Mouse (Mus musculus) erythroblast, embryonic 14.5 days (primary cell): Measurements from ENCODE around the gene Abcd1. TPM values are rescaled to one million over a fixed set of nuclear protein-coding genes. Genes with fewer than 3 reads are reported as not detected.

Source experiments
- H3K27me3 ChIP-seq: 2 replicates; pipeline ENCODE4 v1.6.1; 2012; ENCODE audit warnings: inconsistent platforms; ENCODE audit not compliant: control insufficient read depth
- H3K36me3 ChIP-seq: 2 replicates; pipeline ENCODE4 v1.6.1; 2012; ENCODE audit warnings: mild to moderate bottlenecking, inconsistent platforms; ENCODE audit not compliant: control insufficient read depth
- H3K4me1 ChIP-seq: 2 replicates; pipeline ENCODE4 v1.6.1; 2012; ENCODE audit warnings: inconsistent platforms; ENCODE audit not compliant: control insufficient read depth
- H3K4me3 ChIP-seq: replicated peaks from 2 replicates; pipeline ENCODE3; 2012; ENCODE audit warnings: moderate library complexity, mild to moderate bottlenecking, inconsistent platforms
- H3K9me3 ChIP-seq: 2 replicates; pipeline ENCODE4 v1.6.1; 2012; ENCODE audit warnings: low read length, inconsistent platforms, mixed read lengths; ENCODE audit not compliant: control insufficient read depth
- GATA1 ChIP-seq: IDR thresholded peaks from 2 replicates; pipeline ENCODE4 v1.6.1; 2012; ENCODE audit warnings: low read length, inconsistent platforms, mixed read lengths
- TAL1 ChIP-seq: IDR thresholded peaks from 3 replicates; pipeline ENCODE4 v1.6.1; 2012; ENCODE audit warnings: low read length, inconsistent platforms, mixed read lengths
- polyA plus RNA-seq: library from polyadenylated mRNA; stranded (reverse); fragments of >175 nt; gene quantifications from 2 replicates; pipeline ENCODE4 v1.2.3, GENCODE M21; 2012

The Abcd1 gene
- 1.6 and 2.2 TPM in 2 replicates for polyA plus RNA-seq

DNA sequence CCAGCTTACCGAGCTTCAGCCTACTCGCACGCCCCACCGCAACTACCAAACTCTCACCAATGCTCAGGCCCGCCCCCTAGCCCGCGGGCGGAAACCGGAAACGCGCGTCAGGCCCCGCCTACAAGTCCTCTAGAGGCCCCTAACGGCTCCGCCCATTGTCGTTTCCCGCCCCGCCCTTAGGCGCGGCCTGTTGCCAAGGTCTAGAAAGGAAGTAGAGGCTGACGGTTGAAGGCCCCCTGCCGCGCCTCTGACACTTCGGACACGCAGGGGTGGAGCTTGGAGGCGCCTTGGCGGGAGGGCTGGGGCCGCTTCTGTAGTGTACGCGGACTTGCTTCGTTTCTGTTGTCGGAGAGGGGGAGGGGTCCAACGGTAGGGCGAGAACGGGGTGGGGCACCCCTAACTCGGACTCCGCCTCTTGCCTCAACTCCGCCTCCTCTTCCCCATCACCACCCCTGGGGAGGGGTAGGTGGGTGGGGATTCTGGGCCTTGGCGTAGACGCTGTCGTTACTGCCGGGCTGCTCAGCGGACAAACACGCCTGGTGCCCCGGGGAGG, at the start of gene Abcd1, which contains the start of gene Bcap31:
Abcd1 (plus strand) TSS at position 489 of the 553 bp plus-strand sequence.
Bcap31 (minus strand) TSS at position 67 of the 553 bp plus-strand sequence.
- no peak for TF ChIP-seq GATA1
- no peak for TF ChIP-seq TAL1
- peaks cover 12% of the 10 kb centered on the region for H3K9me3 ChIP-seq
- H3K4me3 ChIP-seq: peak within 1 kb of the TSS; percentile 85
- peaks cover 7% of the 10 kb centered on the region; the same call in 1 of the 2 replicates for H3K27me3 ChIP-seq
- peaks cover 32% of the 10 kb centered on the region for H3K36me3 ChIP-seq
- H3K4me1 ChIP-seq: peaks cover 48% of the 10 kb centered on the region

DNA sequence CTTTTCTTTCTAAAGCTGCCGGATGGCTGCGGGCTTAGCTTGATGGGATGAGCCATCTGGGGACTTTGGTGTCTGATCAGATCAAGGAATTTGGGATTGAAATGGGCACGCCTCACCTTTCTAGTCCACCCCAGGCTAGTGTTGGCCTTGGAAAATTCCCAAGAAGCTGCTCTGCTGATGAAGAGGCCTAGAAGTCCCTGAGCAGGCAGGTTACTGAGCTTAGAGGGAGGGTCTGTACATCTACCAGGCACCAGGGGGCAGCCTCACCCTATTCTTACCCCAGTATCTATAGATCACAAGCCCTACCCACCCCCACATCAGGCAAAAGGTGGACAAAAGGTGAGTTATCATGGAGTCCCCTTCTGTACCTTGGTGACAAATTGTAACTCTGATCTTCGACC, 44.4 kb upstream of the Abcd1 start:
- peaks cover 4% of the 10 kb centered on the region for H3K4me1 ChIP-seq
- H3K9me3 ChIP-seq: peaks cover 7% of the 10 kb centered on the region
- TF ChIP-seq GATA1 (no peak), TAL1 (no peak)
- H3K36me3 ChIP-seq: no peaks in the 10 kb centered on the region
- H3K27me3 ChIP-seq: peaks cover 57% of the 10 kb centered on the region
- H3K4me3 ChIP-seq: no peak overlapping the region

DNA sequence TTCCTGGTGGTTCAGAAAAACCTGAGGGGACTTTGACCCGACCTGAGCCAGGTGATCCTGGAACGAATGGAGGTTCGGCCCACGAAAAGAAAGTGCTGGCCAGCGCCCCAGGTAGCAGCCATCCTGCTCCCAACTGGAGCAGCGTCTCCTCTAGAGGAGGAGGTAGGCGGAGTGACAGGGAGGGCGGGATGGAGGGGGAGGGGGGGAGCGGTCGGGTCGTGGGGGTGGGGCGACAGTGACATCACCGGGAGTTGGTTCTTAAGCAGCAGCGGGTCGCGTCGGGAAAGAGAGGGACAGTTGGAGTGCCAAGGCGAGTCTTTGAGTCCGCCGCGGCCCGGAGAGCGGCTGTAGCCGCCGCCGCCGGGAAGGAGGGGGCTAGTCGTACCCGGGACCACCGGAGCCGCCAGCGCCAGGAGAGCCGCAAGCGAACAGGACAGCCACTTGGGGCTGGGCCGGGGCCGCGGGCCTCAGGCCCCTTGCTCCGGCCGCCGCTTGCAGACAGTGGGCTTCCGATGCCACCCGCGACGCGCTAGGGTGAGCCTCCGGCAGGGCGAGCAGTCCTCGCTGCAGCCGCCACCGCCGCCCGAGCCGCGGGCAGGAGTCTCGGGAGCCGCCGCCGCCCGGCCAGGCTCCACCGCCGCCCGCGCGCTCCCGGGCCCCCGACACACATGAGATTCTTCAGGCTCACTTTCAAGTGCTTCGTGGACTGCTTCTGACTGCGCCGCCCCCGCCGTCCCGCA, 43.3 kb upstream of the Abcd1 start, which contains the start of gene Slc6a8:
Slc6a8 (plus strand) TSS at position 272 of the 740 bp plus-strand sequence.
- peak within 1 kb of the TSS; percentile 48 for H3K4me3 ChIP-seq
- H3K27me3 ChIP-seq: peaks cover 57% of the 10 kb centered on the region
- H3K9me3 ChIP-seq: peaks cover 7% of the 10 kb centered on the region
- TF ChIP-seq GATA1 (no peak), TAL1 (no peak)
- peaks cover 4% of the 10 kb centered on the region for H3K4me1 ChIP-seq
- no peaks in the 10 kb centered on the region for H3K36me3 ChIP-seq

DNA sequence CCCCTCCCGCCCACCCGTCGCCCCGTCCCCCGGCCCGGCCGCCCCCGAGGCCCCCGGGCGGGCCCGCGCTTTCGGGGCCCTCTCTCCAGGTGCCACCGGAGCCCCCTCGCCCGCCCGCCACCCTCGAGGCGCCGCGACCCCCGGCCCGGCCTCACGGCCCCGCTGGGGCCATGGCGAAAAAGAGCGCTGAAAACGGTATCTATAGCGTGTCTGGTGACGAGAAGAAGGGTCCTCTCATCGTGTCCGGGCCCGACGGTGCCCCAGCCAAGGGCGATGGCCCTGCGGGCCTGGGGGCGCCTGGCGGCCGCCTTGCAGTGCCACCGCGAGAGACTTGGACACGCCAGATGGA, 42.8 kb upstream of the Abcd1 start:
- H3K27me3 ChIP-seq: peaks cover 57% of the 10 kb centered on the region
- H3K4me3 ChIP-seq: peak overlapping the region; percentile 29
- no peaks in the 10 kb centered on the region for H3K36me3 ChIP-seq
- TF ChIP-seq GATA1 (no peak), TAL1 (no peak)
- peaks cover 7% of the 10 kb centered on the region for H3K9me3 ChIP-seq
- peaks cover 4% of the 10 kb centered on the region for H3K4me1 ChIP-seq

DNA sequence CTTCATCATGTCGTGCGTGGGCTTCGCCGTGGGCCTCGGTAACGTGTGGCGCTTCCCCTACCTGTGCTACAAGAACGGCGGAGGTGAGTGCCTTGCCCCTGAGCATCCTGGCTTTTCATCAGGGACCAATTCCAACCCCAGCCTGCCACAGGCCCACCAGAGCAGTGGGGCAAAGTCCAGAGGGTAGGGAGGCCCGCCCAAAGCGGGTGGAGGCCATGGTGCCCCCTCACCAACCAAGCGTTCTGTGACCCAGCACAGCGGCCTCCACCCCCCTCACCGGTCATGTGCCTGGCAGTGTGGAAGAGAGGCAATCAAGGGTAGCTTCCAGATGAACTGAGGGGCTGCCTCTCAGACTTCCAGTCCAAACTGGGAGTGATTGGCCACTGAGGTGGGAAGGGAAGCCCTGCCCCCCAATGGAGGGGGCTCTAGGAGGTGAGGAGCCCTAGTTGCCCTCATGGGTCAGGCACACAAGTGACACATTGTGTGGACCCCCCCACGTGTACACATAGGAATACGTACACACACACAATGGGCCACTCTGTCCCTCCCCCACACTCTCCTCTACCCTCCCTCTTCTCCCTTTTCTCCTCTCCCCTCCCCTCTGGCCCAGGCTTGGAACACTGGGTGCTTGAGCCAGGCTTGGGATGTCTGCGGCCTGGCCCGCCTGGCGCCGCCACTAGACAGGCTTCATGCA, 42.3 kb upstream of the Abcd1 start:
- peak overlapping the region; percentile 29 for H3K4me3 ChIP-seq
- no peaks in the 10 kb centered on the region for H3K36me3 ChIP-seq
- H3K9me3 ChIP-seq: peaks cover 7% of the 10 kb centered on the region
- peaks cover 4% of the 10 kb centered on the region for H3K4me1 ChIP-seq
- peaks cover 57% of the 10 kb centered on the region for H3K27me3 ChIP-seq
- no peak for TF ChIP-seq TAL1
- TF ChIP-seq GATA1: no peak

DNA sequence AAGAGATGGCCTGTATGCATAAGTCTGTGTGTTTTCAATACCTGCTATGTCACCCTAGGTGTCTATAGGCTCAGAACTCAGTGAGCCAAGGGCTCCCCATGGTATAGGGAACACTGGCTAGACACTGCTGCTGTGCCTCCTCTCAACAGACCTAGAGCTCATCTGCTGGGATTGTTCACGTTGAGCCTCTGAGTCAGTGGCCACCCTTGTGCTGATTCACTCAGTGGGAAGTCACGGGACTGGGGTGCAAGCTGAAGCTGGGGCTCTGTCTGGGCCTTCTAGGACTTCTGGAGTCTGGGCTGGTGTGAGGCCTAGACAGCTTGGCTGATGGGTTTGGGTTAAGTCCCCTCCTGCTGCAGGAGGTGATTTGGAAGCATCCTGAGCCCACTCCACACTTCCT, 41.2 kb upstream of the Abcd1 start:
- Histone ChIP-seq H3K27me3 (peaks cover 52% of the 10 kb centered on the region), H3K4me3 (no peak overlapping the region), H3K36me3 (peaks cover 3% of the 10 kb centered on the region), H3K9me3 (peaks cover 7% of the 10 kb centered on the region), H3K4me1 (peaks cover 4% of the 10 kb centered on the region)
- no peak for TF ChIP-seq GATA1
- no peak for TF ChIP-seq TAL1

DNA sequence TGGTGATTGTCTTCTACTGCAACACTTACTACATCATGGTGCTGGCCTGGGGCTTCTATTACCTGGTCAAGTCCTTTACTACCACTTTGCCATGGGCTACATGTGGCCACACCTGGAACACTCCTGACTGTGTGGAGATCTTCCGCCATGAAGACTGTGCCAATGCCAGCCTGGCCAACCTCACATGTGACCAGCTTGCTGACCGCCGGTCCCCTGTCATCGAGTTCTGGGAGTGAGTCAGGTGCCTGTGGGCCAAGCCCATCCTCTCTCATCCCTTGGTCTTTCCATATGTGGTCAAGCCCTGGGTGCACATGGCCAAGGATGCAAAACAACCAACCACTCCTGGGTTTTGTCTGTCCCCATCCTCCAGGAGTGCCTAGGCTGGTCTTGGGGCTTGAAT, 39.7 kb upstream of the Abcd1 start:
- TF ChIP-seq TAL1 (no peak), GATA1 (no peak)
- Histone ChIP-seq H3K9me3 (peaks cover 7% of the 10 kb centered on the region), H3K36me3 (peaks cover 16% of the 10 kb centered on the region), H3K27me3 (peaks cover 47% of the 10 kb centered on the region), H3K4me3 (no peak overlapping the region), H3K4me1 (peaks cover 4% of the 10 kb centered on the region)

DNA sequence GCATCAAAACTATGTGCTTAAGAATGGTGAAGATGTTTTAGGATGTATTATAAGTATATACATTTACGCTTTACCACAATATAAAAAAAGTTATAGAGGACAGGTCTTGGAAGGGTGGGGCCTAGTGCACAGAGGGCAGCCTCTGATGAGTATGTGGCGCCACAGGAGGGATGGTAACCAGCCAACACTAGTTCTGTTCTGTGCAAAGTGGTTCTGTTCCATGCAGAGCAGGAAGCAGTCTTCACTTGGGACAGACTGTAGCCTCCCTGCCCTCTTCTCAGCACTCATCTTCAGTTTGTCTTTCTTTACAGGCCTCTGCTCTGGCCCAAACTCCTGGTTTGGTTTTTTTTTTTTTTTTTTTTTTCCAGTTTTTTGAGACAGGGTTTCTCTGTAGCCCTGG, 32.2 kb upstream of the Abcd1 start:
- TF ChIP-seq GATA1 (no peak), TAL1 (no peak)
- H3K27me3 ChIP-seq: no peaks in the 10 kb centered on the region; the same call in 1 of the 2 replicates
- H3K4me3 ChIP-seq: no peak overlapping the region
- no peaks in the 10 kb centered on the region for H3K4me1 ChIP-seq
- peaks cover 81% of the 10 kb centered on the region for H3K36me3 ChIP-seq
- H3K9me3 ChIP-seq: no peaks in the 10 kb centered on the region

DNA sequence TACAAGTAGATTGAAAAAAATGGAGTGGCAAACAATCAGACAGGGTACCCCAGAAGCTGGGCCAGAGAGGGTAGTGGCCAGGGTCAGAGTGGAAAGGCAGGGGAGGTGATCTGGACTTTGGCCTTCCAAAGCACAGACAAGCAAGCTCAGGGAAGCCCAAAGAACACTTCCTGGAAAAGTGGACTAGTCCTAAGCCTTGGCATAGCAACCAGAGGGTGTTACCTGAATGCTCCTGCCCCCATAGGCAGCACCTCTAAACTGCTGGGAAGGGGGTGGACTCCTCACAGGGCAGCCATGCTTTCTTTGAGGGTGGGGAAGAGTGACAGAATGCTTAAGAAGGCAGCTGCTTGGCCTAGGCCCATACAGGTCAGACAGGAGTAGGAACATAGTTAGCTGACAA, 31.4 kb upstream of the Abcd1 start:
- no peaks in the 10 kb centered on the region for H3K9me3 ChIP-seq
- no peak overlapping the region for H3K4me3 ChIP-seq
- TF ChIP-seq GATA1 (no peak), TAL1 (no peak)
- H3K36me3 ChIP-seq: peaks cover 87% of the 10 kb centered on the region
- H3K4me1 ChIP-seq: no peaks in the 10 kb centered on the region
- H3K27me3 ChIP-seq: no peaks in the 10 kb centered on the region; the same call in 1 of the 2 replicates
